Mouse (Mus musculus): Measurements from ENCODE around the gene Dnm3. TPM values are rescaled to one million over a fixed set of nuclear protein-coding genes. Genes with fewer than 3 reads are reported as not detected.
A peak's percentile ranks its signal among the peaks of the same experiment; 100 is the strongest.
"Not testable (repeated sequence)": the region's sequence is repeated elsewhere in the genome, so short reads cannot be mapped to it uniquely, and the experiment has no call there.

Gene Dnm3
- polyA plus RNA-seq, 1 experiment, result 1.7 TPM

DNA sequence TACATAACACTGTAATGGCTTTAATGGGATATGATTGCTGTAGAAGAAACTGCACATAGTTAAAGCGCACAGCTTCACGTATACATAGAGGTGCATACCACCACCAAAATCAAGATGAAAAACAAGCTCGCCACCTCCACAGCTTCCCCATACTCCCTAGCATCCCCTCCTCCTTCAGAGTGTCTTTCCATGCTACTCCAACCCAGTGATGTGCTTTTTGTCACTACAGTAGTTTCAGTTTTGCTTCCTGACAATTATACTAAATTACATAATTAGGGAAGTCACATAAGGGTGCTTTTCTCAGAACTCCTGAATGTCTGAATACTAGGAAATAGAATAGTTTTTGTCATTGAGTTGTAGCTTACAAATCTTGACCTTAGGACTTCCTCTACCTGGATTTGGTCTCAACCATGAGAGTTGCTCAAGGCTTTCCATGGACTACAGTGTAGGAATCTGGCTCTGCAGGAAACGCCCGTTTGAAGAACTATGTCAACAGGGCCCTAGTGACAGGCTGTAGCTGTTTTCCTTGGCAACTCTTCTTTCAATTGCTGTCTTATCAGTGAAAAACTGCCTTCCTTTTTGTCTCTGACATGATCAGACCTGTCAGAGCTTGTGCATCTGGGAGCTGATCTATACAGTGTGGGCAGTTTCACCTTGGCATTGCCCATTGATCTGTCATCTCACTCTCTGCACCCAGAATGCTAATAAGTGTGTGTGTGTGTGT, 89.2 kb downstream of the Dnm3 start:
- Histone ChIP-seq H3K4me3 (ENCODE audit: low read depth, low read length) (no peak overlapping the region), H3K27ac (ENCODE audit: insufficient read depth, low read length) (no peak overlapping the region)
- TF ChIP-seq CTCF (IDR thresholded peaks at IDR 0.05; ENCODE audit: low read depth, low read length), result no peak
- TF ChIP-seq POLR2A (IDR thresholded peaks at IDR 0.05; ENCODE audit: insufficient read depth, low read length), result no peak
- no peak for TF ChIP-seq EP300 (IDR thresholded peaks at IDR 0.05; ENCODE audit: insufficient read depth, low read depth, low read length)

GRCm38 (mm10) chr1:162373068-162373467, 104.8 kb downstream of the Dnm3 start:
- H3K9me3 ChIP-seq (replicated peaks; ENCODE audit: control insufficient read depth, insufficient read depth, low read length, poor library complexity, severe bottlenecking); H3K27ac ChIP-seq (ENCODE audit: insufficient read depth, low read length); H3K27me3 ChIP-seq (ENCODE audit: control insufficient read depth, insufficient read depth, low read length, poor library complexity, severe bottlenecking); H3K36me3 ChIP-seq (ENCODE audit: control insufficient read depth, insufficient read depth, low read length, poor library complexity, severe bottlenecking); H3K4me3 ChIP-seq (ENCODE audit: low read depth, low read length); H3K9ac ChIP-seq (ENCODE audit: low read depth, poor library complexity, severe bottlenecking); H3K4me1 ChIP-seq (ENCODE audit: control insufficient read depth, insufficient read depth, low read length): not testable (repeated sequence)

More for the DNA sequence above, 89.2 kb downstream of the Dnm3 start:
- Histone ChIP-seq H3K9me3 (replicated peaks; ENCODE audit: control insufficient read depth, insufficient read depth, low read length, poor library complexity, severe bottlenecking) (no peaks in the 10 kb centered on the region), H3K36me3 (ENCODE audit: control insufficient read depth, insufficient read depth, low read length, poor library complexity, severe bottlenecking) (no peaks in the 10 kb centered on the region), H3K27me3 (ENCODE audit: control insufficient read depth, insufficient read depth, low read length, poor library complexity, severe bottlenecking) (no peaks in the 10 kb centered on the region), H3K4me1 (ENCODE audit: control insufficient read depth, insufficient read depth, low read length) (no peaks in the 10 kb centered on the region), H3K9ac (ENCODE audit: low read depth, poor library complexity, severe bottlenecking) (no peak overlapping the region)

GRCm38 (mm10) chr1:162369726-162370125, 108.1 kb downstream of the Dnm3 start:
- Histone ChIP-seq H3K4me3 (ENCODE audit: low read depth, low read length) (no peak overlapping the region), H3K9me3 (replicated peaks; ENCODE audit: control insufficient read depth, insufficient read depth, low read length, poor library complexity, severe bottlenecking) (no peaks in the 10 kb centered on the region), H3K27ac (ENCODE audit: insufficient read depth, low read length) (no peak overlapping the region), H3K36me3 (ENCODE audit: control insufficient read depth, insufficient read depth, low read length, poor library complexity, severe bottlenecking) (no peaks in the 10 kb centered on the region), H3K4me1 (ENCODE audit: control insufficient read depth, insufficient read depth, low read length) (no peaks in the 10 kb centered on the region), H3K9ac (ENCODE audit: low read depth, poor library complexity, severe bottlenecking) (no peak overlapping the region), H3K27me3 (ENCODE audit: control insufficient read depth, insufficient read depth, low read length, poor library complexity, severe bottlenecking) (no peaks in the 10 kb centered on the region)
- TF ChIP-seq POLR2A (IDR thresholded peaks at IDR 0.05; ENCODE audit: insufficient read depth, low read length) (no peak), CTCF (IDR thresholded peaks at IDR 0.05; ENCODE audit: low read depth, low read length) (no peak), EP300 (IDR thresholded peaks at IDR 0.05; ENCODE audit: insufficient read depth, low read depth, low read length) (no peak)

DNA sequence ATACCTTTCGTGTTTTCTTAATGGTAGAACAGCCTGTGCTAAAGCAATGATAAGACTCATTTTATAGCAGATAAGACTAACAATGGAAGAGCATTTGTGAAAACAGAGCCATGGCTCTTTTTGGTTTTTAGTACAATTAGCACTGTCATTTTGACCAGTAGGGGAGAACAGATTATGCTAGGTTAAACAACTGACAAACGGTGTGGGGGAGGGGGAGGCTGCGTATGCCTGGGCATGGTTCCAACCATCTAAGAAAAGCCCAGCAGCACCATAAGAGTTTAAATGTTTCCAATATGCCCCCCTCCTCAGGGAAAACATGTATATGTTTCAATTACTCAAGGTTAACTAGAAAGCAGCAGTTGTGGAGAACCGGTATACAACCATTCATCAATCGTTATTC, 115.9 kb downstream of the Dnm3 start:
- TF ChIP-seq CTCF (IDR thresholded peaks at IDR 0.05; ENCODE audit: low read depth, low read length), result no peak
- no peak for TF ChIP-seq EP300 (IDR thresholded peaks at IDR 0.05; ENCODE audit: insufficient read depth, low read depth, low read length)
- no peak for TF ChIP-seq POLR2A (IDR thresholded peaks at IDR 0.05; ENCODE audit: insufficient read depth, low read length)
- H3K27ac ChIP-seq (ENCODE audit: insufficient read depth, low read length), result no peak overlapping the region
- H3K27me3 ChIP-seq (ENCODE audit: control insufficient read depth, insufficient read depth, low read length, poor library complexity, severe bottlenecking), result no peaks in the 10 kb centered on the region
- H3K4me3 ChIP-seq (ENCODE audit: low read depth, low read length), result no peak overlapping the region
- no peak overlapping the region for H3K9ac ChIP-seq (ENCODE audit: low read depth, poor library complexity, severe bottlenecking)
- H3K9me3 ChIP-seq (replicated peaks; ENCODE audit: control insufficient read depth, insufficient read depth, low read length, poor library complexity, severe bottlenecking), result no peaks in the 10 kb centered on the region
- no peaks in the 10 kb centered on the region for H3K36me3 ChIP-seq (ENCODE audit: control insufficient read depth, insufficient read depth, low read length, poor library complexity, severe bottlenecking)
- H3K4me1 ChIP-seq (ENCODE audit: control insufficient read depth, insufficient read depth, low read length), result no peaks in the 10 kb centered on the region

DNA sequence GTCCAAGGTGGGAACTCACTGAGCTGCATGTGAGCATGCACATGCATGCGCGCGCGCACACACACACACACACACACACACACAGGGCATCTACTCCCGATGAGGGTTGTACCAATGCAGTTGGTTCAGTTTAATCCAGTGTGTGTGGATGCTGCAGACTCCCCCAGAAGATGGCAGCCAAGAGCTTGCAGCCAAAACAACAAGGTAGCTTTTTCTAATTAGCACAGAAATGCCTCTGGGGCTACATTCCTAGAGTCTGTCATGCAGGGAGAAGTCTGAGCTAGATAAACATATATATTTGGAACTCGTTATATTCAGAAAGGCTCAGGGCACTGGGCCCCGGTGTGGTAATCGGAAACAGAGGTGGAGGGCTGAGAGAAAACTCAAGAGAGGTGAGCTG, 118.6 kb downstream of the Dnm3 start:
- Histone ChIP-seq H3K4me3 (ENCODE audit: low read depth, low read length) (no peak overlapping the region), H3K9ac (ENCODE audit: low read depth, poor library complexity, severe bottlenecking) (no peak overlapping the region), H3K27ac (ENCODE audit: insufficient read depth, low read length) (no peak overlapping the region), H3K27me3 (ENCODE audit: control insufficient read depth, insufficient read depth, low read length, poor library complexity, severe bottlenecking) (no peaks in the 10 kb centered on the region), H3K36me3 (ENCODE audit: control insufficient read depth, insufficient read depth, low read length, poor library complexity, severe bottlenecking) (no peaks in the 10 kb centered on the region), H3K4me1 (ENCODE audit: control insufficient read depth, insufficient read depth, low read length) (no peaks in the 10 kb centered on the region), H3K9me3 (replicated peaks; ENCODE audit: control insufficient read depth, insufficient read depth, low read length, poor library complexity, severe bottlenecking) (no peaks in the 10 kb centered on the region)
- TF ChIP-seq POLR2A (IDR thresholded peaks at IDR 0.05; ENCODE audit: insufficient read depth, low read length), result no peak
- no peak for TF ChIP-seq EP300 (IDR thresholded peaks at IDR 0.05; ENCODE audit: insufficient read depth, low read depth, low read length)
- peak; percentile 43 for TF ChIP-seq CTCF (IDR thresholded peaks at IDR 0.05; ENCODE audit: low read depth, low read length)

DNA sequence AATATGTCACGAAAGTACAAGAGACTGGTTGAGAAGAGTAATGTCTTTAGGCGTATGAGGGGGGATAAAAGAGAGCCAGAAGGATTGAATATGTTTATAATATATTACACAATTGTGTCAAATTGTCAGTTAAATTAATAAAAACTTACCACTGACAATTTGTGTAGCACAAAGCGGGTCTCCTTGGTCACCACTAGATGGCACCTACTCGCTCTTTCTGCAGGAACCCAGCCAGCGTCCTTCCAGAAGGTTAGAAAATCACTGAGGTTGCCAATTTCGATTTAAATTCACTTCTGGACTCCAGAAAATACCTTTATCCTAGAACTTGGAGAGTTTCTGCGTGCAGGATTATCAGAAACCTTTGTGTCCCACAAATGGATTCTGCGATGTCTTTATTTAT, 119.8 kb downstream of the Dnm3 start:
- H3K27ac ChIP-seq (ENCODE audit: insufficient read depth, low read length), result no peak overlapping the region
- no peak overlapping the region for H3K9ac ChIP-seq (ENCODE audit: low read depth, poor library complexity, severe bottlenecking)
- no peaks in the 10 kb centered on the region for H3K27me3 ChIP-seq (ENCODE audit: control insufficient read depth, insufficient read depth, low read length, poor library complexity, severe bottlenecking)
- H3K9me3 ChIP-seq (replicated peaks; ENCODE audit: control insufficient read depth, insufficient read depth, low read length, poor library complexity, severe bottlenecking), result no peaks in the 10 kb centered on the region
- H3K4me1 ChIP-seq (ENCODE audit: control insufficient read depth, insufficient read depth, low read length), result no peaks in the 10 kb centered on the region
- H3K36me3 ChIP-seq (ENCODE audit: control insufficient read depth, insufficient read depth, low read length, poor library complexity, severe bottlenecking), result no peaks in the 10 kb centered on the region
- TF ChIP-seq CTCF (IDR thresholded peaks at IDR 0.05; ENCODE audit: low read depth, low read length) (peak; percentile 52), POLR2A (IDR thresholded peaks at IDR 0.05; ENCODE audit: insufficient read depth, low read length) (no peak), EP300 (IDR thresholded peaks at IDR 0.05; ENCODE audit: insufficient read depth, low read depth, low read length) (no peak)
- H3K4me3 ChIP-seq (ENCODE audit: low read depth, low read length), result no peak overlapping the region
